Mouse (Mus musculus) erythroblast, embryonic 14.5 days (primary cell): Measurements from ENCODE around the gene Pex12.

Experiments used
- GATA1 ChIP-seq: IDR thresholded peaks from 2 replicates; pipeline ENCODE4 v1.6.1; 2012; ENCODE audit warnings: low read length, inconsistent platforms, mixed read lengths
- TAL1 ChIP-seq: IDR thresholded peaks from 3 replicates; pipeline ENCODE4 v1.6.1; 2012; ENCODE audit warnings: low read length, inconsistent platforms, mixed read lengths

- no peak for TF ChIP-seq GATA1
- TF ChIP-seq TAL1 = no peak
These were observed at the start of gene Pex12 for GRCm38 (mm10) chr11:83302526-83303251.
